Mouse (Mus musculus) heart, postnatal 0 days (tissue): ENCODE data around the gene Bcl2l14. TPM values are rescaled to one million over a fixed set of nuclear protein-coding genes. Genes with fewer than 3 reads are reported as not detected.

Experiments used
- ATAC-seq: fragments of 200-750 bp; cut with Nextera tagmentation; 2 replicates; pipeline ENCODE4 v1.8.0; 2017; ENCODE audit warnings: low read depth, moderate number of reproducible peaks, moderate library complexity; ENCODE audit not compliant: insufficient read depth
- DNase-seq: peaks from one replicate; pipeline ENCODE4 v3.0.0-alpha.2; 2016; ENCODE audit warnings: low spot score
- H3K27ac ChIP-seq: fragments of 300-500 bp; sonication (generic); 2 replicates; pipeline ENCODE4 v1.5.1; 2014; ENCODE audit warnings: low read depth, mild to moderate bottlenecking
- H3K27me3 ChIP-seq: fragments of 300-500 bp; sonication (generic); 2 replicates; pipeline ENCODE4 v1.6.1; 2014; ENCODE audit warnings: low read length, mixed read lengths; ENCODE audit not compliant: control insufficient read depth, insufficient read depth
- H3K36me3 ChIP-seq: fragments of 300-500 bp; sonication (generic); replicated peaks from 2 replicates; pipeline ENCODE4 v1.6.1; 2014; ENCODE audit warnings: low read length, mixed read lengths; ENCODE audit not compliant: control insufficient read depth, insufficient read depth
- H3K4me1 ChIP-seq: fragments of 300-500 bp; sonication (generic); 2 replicates; pipeline ENCODE4 v1.6.1; 2014; ENCODE audit warnings: antibody characterized with exemption; ENCODE audit not compliant: control insufficient read depth, insufficient read depth
- H3K4me2 ChIP-seq: fragments of 300-500 bp; sonication (generic); 2 replicates; pipeline ENCODE4 v1.6.1; 2014; ENCODE audit warnings: low read depth, mild to moderate bottlenecking, low read length, moderate library complexity
- H3K4me3 ChIP-seq: fragments of 300-500 bp; sonication (generic); 2 replicates; pipeline ENCODE4 v1.5.1; 2014; ENCODE audit warnings: low read depth, low read length
- H3K9ac ChIP-seq: fragments of 300-500 bp; sonication (generic); replicated peaks from 2 replicates; pipeline ENCODE4 v1.6.1; 2014; ENCODE audit warnings: low read depth, low read length, mixed read lengths
- H3K9me3 ChIP-seq: fragments of 300-500 bp; sonication (generic); replicated peaks from 2 replicates; pipeline ENCODE4 v1.6.1; 2016; ENCODE audit warnings: low read length; ENCODE audit not compliant: control insufficient read depth
- CTCF ChIP-seq: IDR thresholded peaks from 2 replicates; pipeline ENCODE4 v1.5.1; 2016; ENCODE audit warnings: antibody characterized with exemption, control low read depth, low read depth
- EP300 ChIP-seq: IDR thresholded peaks from 2 replicates; pipeline ENCODE4 v1.6.1; 2016; ENCODE audit warnings: antibody characterized with exemption, low read depth
- WGBS: fragments of 180-500 bp; shearing (Covaris S2); extraction: QIAGEN DNeasy Blood & Tissue Kit; methylation state at CpG from one replicate; pipeline ENCODE4 v1.1.7; 2014; 5-methylcytosine and 5-hydroxymethylcytosine counted together
- polyA plus RNA-seq: library from polyadenylated mRNA; unstranded; fragments of >200 nt; fragmentation: Nextera tagmentation; extraction: Ambion mirVana; gene quantifications from 2 replicates; pipeline ENCODE4 v1.2.1, GENCODE M21; 2015
- total RNA-seq: library from RNA; depleted of rRNA; stranded (reverse); fragments of >200 nt; gene quantifications from 2 replicates; pipeline ENCODE4 v1.2.3, GENCODE M21; 2014; ENCODE audit warnings: low replicate concordance

Bcl2l14 gene
- total and polyA plus RNA-seq, 2 experiments from 2014 or later: 0.69 TPM; not detected in 1

DNA sequence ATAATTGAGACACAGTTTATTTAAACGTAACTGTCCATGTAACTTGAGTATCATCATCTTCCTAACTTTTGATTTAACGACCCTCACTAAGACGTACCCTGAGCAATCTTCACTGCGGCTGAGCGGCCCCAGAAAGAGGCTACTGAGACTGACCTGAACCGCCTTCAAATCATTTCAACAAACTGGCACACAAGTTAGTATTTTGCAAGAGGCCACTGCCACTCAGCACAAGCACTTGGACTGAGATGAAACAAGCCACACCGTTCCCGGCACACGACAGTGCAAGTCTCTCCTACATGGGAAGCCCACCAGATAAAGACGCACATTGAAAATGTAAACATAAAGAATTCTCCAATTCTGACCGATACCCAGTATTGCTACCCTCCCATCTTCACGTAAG is 52.3 kb downstream of the Bcl2l14 start:
- Histone ChIP-seq H3K9me3 (no peaks in the 10 kb centered on the region), H3K4me2 (no peak overlapping the region), H3K4me3 (no peak overlapping the region), H3K27ac (no peak overlapping the region), H3K27me3 (no peaks in the 10 kb centered on the region), H3K9ac (no peak overlapping the region), H3K36me3 (peaks cover 64% of the 10 kb centered on the region), H3K4me1 (no peaks in the 10 kb centered on the region)
- no peak for ATAC-seq
- TF ChIP-seq EP300: no peak
- TF ChIP-seq CTCF: no peak
- DNase-seq: no peak
- 91% methylated on average over 12 of the region's 12 CpGs for WGBS

DNA sequence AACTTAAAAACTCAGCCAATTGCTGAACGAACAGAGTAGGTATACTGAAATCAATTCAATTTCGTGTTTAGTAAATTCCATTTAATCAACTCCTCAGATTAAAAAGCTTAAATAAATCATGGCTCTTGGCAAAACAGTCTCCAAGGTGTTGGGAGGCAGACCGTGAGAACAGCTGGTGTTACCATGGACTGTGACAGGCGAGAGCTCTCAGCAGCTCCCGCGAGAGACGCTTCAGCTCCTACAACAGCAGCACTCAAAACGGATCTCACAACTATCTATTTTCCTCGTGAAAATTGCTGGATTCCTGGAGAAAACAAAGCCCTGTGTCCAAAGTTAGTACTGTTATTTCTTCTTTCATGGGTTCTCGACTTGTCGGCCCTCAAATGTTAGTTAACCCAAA is 53.8 kb downstream of the Bcl2l14 start:
- WGBS: 68% methylated on average over 11 of the region's 11 CpGs
- ATAC-seq: no peak
- H3K9me3 ChIP-seq: no peaks in the 10 kb centered on the region
- TF ChIP-seq EP300 (no peak), CTCF (no peak)
- H3K9ac ChIP-seq: no peak overlapping the region
- peaks cover 75% of the 10 kb centered on the region for H3K36me3 ChIP-seq
- H3K4me1 ChIP-seq: no peaks in the 10 kb centered on the region
- H3K4me3 ChIP-seq: no peak overlapping the region
- DNase-seq: no peak
- no peaks in the 10 kb centered on the region for H3K27me3 ChIP-seq
- no peak overlapping the region for H3K27ac ChIP-seq
- no peak overlapping the region for H3K4me2 ChIP-seq

DNA sequence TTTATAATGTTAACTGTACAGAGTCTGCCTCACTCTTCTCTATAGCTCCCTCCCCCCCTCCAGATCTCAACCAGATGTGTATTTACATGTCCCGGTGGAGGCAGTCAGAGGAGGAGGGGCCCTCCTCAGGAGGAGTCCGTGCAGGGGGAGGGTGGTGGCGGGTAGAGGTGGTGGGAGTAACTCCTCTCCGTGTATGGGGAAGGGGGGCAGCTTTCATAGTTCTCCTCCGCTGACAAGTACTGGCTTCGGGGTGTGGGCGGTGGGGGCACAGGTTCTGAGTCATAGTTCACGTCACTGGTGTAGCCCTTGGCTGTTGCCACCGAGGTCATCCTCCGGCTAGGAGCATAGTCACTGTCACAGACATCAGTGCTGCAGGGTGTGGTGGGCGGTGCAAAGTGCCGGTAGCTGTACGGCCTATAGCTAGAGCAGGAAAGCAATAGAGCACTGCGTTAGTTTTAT is 54.6 kb downstream of the Bcl2l14 start:
- no peak overlapping the region for H3K9ac ChIP-seq
- DNase-seq (no peak), ATAC-seq (0 out of 2 replicates have a peak, but pooled peaks have one; percentile 20)
- H3K9me3 ChIP-seq: no peaks in the 10 kb centered on the region
- WGBS: 60% methylated on average over 14 of the region's 14 CpGs
- H3K4me1 ChIP-seq: no peaks in the 10 kb centered on the region
- H3K36me3 ChIP-seq: peaks cover 78% of the 10 kb centered on the region
- H3K4me3 ChIP-seq: no peak overlapping the region
- no peaks in the 10 kb centered on the region for H3K27me3 ChIP-seq
- no peak overlapping the region for H3K27ac ChIP-seq
- no peak for TF ChIP-seq CTCF
- no peak for TF ChIP-seq EP300
- H3K4me2 ChIP-seq: no peak overlapping the region

DNA sequence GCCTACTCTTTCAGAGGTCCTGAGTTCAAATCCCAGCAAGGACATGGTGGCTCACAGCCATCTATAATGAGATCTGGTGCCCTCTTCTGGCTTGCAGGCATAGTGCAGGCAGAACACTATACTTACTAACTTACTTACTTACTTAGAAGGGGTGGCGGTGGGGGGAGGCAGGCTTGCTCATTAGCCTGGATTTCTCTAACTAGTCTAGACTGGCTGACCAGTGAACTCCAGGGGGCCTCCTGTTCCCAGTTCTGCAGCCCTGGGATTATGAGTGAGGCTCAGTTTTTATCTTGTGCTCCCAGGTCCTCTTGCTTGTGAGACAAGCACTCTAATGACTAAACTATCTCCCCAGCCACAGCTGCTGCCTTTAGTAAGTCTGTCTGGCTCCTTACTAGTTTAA is 58.0 kb downstream of the Bcl2l14 start:
- Histone ChIP-seq H3K27me3 (no peaks in the 10 kb centered on the region), H3K4me2 (no peak overlapping the region), H3K36me3 (peaks cover 92% of the 10 kb centered on the region), H3K4me1 (no peaks in the 10 kb centered on the region), H3K9me3 (no peaks in the 10 kb centered on the region), H3K9ac (no peak overlapping the region), H3K4me3 (no peak overlapping the region), H3K27ac (no peak overlapping the region)
- no peak for ATAC-seq
- peak; percentile 43 for TF ChIP-seq CTCF
- TF ChIP-seq EP300: no peak
- 100% methylated on average over 1 of the region's 1 CpGs for WGBS
- no peak for DNase-seq

DNA sequence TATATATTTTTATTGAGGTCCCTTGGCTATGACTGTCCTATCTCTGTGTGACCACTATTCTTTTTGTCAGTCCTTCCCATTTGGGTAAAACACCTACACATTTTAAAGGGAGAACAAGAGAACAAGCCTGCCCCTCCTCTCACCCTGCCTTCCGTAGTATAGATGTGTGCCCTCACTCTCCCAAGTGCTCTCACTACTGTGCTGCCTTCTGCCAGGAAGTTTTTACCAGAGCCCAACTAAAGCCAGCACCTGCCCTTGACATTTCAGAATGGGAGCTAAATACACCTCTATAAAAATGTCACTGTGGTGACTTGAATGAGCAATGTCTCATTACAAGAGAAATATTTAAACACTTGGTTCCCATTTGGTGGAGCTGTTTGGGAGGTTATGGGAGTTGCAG is 62.3 kb downstream of the Bcl2l14 start:
- no peak overlapping the region for H3K27ac ChIP-seq
- no peaks in the 10 kb centered on the region for H3K4me1 ChIP-seq
- TF ChIP-seq CTCF (no peak), EP300 (no peak)
- no peak overlapping the region for H3K9ac ChIP-seq
- peaks cover 78% of the 10 kb centered on the region for H3K36me3 ChIP-seq
- H3K4me3 ChIP-seq: no peak overlapping the region
- ATAC-seq (no peak), DNase-seq (no peak)
- H3K4me2 ChIP-seq: no peak overlapping the region
- H3K27me3 ChIP-seq: no peaks in the 10 kb centered on the region
- no peaks in the 10 kb centered on the region for H3K9me3 ChIP-seq
- 83% methylated on average over 1 of the region's 1 CpGs for WGBS

DNA sequence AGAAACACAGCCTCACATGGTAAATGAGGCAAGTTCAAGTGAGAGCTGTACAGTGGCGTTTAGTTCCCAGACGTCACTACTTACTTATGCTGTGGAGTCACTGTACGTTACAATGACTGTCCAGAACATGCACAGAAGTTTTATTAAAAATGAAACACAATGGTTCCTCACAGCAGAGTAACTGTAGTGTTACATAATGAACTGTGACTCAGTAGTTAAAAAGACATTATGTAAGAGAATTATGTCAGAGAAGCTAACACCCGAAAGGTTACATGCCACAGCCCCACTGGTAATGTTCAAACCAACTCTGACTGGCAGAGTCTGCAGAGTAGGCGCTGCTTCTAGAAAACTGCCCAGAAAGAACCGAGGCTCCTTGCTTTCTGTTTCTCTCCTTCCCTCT is 65.1 kb downstream of the Bcl2l14 start:
- H3K4me1 ChIP-seq: no peaks in the 10 kb centered on the region
- ATAC-seq (no peak), DNase-seq (no peak)
- no peak overlapping the region for H3K9ac ChIP-seq
- TF ChIP-seq CTCF (no peak), EP300 (no peak)
- peaks cover 75% of the 10 kb centered on the region for H3K36me3 ChIP-seq
- H3K27me3 ChIP-seq: no peaks in the 10 kb centered on the region
- H3K4me3 ChIP-seq: no peak overlapping the region
- H3K27ac ChIP-seq: no peak overlapping the region
- no peak overlapping the region for H3K4me2 ChIP-seq
- WGBS: 87% methylated on average over 6 of the region's 6 CpGs
- no peaks in the 10 kb centered on the region for H3K9me3 ChIP-seq
